Mouse (Mus musculus): ENCODE data around the gene Nt5c2.

- no peak for TF ChIP-seq CTCF (IDR thresholded peaks at IDR 0.05; ENCODE audit: low read depth)
- no peak for TF ChIP-seq EP300 (IDR thresholded peaks at IDR 0.05; ENCODE audit: low read depth)
Observed at GRCm38 (mm10) chr19:46944341-46944740, 70.6 kb downstream of the Nt5c2 start.

Measured in liver, postnatal 0 days (tissue).